Mouse (Mus musculus) ES-Bruce4 (cell line): ENCODE measurements around the gene Anks1b. TPM values are rescaled to one million over a fixed set of nuclear protein-coding genes. Genes with fewer than 3 reads are reported as not detected.

Experiments
- H3K27ac ChIP-seq: 2 replicates; pipeline ENCODE4 v1.5.1; 2012; ENCODE audit warnings: low read length, inconsistent platforms; ENCODE audit not compliant: insufficient read depth
- H3K27me3 ChIP-seq: 2 replicates; pipeline ENCODE4 v1.6.1; 2012; ENCODE audit warnings: mild to moderate bottlenecking, low read length, inconsistent platforms; ENCODE audit not compliant: control insufficient read depth, poor library complexity, insufficient read depth, severe bottlenecking
- H3K36me3 ChIP-seq: 2 replicates; pipeline ENCODE4 v1.6.1; 2012; ENCODE audit warnings: inconsistent platforms, mild to moderate bottlenecking, low read length, moderate library complexity; ENCODE audit not compliant: control insufficient read depth, poor library complexity, insufficient read depth, severe bottlenecking
- H3K4me1 ChIP-seq: one replicate; pipeline ENCODE4 v1.8.1; 2011; ENCODE audit warnings: low read length; ENCODE audit not compliant: control insufficient read depth, insufficient read depth
- H3K4me3 ChIP-seq: 2 replicates; pipeline ENCODE4 v1.5.1; 2011; ENCODE audit warnings: low read depth, mild to moderate bottlenecking, low read length
- H3K9ac ChIP-seq: 2 replicates; pipeline ENCODE4 v1.6.1; 2012; ENCODE audit warnings: low read depth, mild to moderate bottlenecking, inconsistent platforms; ENCODE audit not compliant: poor library complexity, severe bottlenecking
- H3K9me3 ChIP-seq: replicated peaks from 2 replicates; pipeline ENCODE4 v1.6.1; 2012; ENCODE audit warnings: mild to moderate bottlenecking, low read length, inconsistent platforms; ENCODE audit not compliant: control insufficient read depth, poor library complexity, insufficient read depth, severe bottlenecking
- CTCF ChIP-seq: IDR thresholded peaks from one replicate; pipeline ENCODE4 v1.8.1; 2011; ENCODE audit warnings: low read depth, low read length
- EP300 ChIP-seq: IDR thresholded peaks from 2 replicates; pipeline ENCODE4 v1.6.1; 2011; ENCODE audit warnings: low read depth, low read length; ENCODE audit not compliant: insufficient read depth
- POLR2A ChIP-seq: IDR thresholded peaks from one replicate; pipeline ENCODE4 v1.8.1; 2011; ENCODE audit warnings: low read length; ENCODE audit not compliant: insufficient read depth
- polyA plus RNA-seq: library from polyadenylated mRNA; stranded (reverse); fragments of >200 nt; gene quantifications from 2 replicates; pipeline ENCODE4 v1.2.4, GENCODE M21; 2011; ENCODE audit warnings: low read depth; ENCODE audit not compliant: missing spikeins, insufficient read depth, insufficient read length

Gene Anks1b
- polyA plus RNA-seq, 1 experiment, result 2.3 TPM

DNA sequence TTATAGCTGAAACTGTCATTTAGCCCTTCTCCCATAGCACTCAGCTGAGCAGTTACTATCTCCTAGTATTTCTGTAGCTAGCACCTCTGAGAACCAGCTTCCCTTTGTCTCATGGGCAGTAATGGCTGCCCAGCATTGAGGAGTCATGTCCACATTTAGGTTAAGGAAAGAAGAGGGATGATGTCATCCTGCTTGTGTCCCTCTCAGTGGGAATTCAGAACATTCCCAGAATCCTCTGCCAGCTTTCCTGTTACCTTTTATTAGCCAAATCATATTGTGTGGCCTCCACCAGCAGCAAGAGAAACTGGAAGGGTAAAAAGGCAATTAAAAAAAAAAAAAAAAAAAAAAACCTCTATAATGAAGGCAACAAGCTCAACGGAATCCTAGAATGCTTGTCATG, 851.6 kb downstream of the Anks1b start:
- no peaks in the 10 kb centered on the region for H3K4me1 ChIP-seq
- H3K9me3 ChIP-seq, result no peaks in the 10 kb centered on the region
- TF ChIP-seq POLR2A, result no peak
- no peak for TF ChIP-seq CTCF
- no peak for TF ChIP-seq EP300
- no peak overlapping the region for H3K9ac ChIP-seq
- no peak overlapping the region for H3K27ac ChIP-seq
- no peaks in the 10 kb centered on the region for H3K36me3 ChIP-seq
- no peaks in the 10 kb centered on the region for H3K27me3 ChIP-seq
- H3K4me3 ChIP-seq, result no peak overlapping the region

DNA sequence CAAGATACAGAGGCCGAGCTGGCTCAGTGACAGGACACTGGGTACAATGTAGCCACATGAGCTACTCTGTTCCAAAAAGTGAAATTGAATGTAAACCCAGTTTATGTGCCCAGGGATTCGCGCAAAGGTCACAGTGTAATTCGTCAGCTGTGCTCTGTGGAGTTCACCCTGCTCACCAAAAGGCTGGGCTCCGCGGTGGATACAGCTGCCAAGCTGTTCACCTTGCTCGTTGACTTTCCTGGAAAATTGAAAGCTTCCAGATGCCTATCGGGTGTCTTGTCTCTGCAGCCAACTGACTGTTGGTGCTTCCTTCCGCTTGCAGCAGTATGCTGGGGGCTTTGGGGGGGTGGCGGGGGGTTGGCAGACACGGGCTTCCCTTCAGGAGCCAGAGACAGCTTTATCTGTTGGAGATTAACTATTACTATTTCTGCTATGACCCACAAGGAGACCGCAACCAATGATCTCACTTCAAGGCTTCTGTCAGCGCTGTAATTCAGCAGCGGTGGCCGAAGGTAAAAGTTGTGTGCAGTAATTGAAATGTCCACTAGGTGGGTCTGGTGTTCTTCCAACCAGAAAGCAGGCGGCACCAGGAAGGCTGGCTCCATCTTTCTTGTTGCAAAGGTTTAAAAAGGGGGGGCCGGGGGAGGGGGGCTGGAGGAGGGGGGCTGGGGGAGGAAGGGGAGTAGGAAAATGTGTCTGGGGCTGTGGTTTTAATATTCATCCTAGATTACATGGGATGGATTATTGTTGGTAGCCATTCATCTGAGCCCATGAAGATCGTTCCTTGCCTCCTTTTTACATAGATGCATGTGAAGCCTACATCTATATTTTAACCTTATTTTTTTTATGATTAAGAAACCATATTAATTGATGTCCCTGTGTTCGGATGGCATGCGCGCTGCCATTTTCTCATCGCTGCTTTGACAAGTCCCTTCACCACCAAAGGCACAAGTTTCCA, 855.4 kb downstream of the Anks1b start:
- Histone ChIP-seq H3K9me3 (no peaks in the 10 kb centered on the region), H3K27me3 (no peaks in the 10 kb centered on the region), H3K36me3 (no peaks in the 10 kb centered on the region), H3K4me1 (no peaks in the 10 kb centered on the region), H3K4me3 (no peak overlapping the region), H3K27ac (no peak overlapping the region), H3K9ac (no peak overlapping the region)
- TF ChIP-seq POLR2A (no peak), CTCF (peak; percentile 60), EP300 (no peak)

DNA sequence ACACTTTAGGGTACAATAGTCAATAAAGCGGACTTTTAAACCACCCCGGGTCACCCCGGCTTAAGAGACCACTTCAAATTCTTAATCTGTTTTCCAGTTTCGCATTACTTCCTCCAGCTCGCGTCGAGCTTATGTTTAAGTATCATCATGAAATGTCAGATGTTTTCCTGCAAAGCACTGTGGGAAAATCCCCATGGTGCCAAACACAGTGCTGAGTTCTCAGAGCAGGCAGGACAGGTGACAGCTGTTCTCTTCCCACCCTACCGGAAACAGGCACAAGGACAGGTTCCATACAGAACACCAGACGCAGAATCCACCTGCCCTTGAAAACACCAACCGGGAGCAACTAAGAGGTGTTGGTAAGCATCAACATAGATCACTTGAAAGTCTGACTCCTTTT, 856.2 kb downstream of the Anks1b start:
- no peaks in the 10 kb centered on the region for H3K36me3 ChIP-seq
- no peaks in the 10 kb centered on the region for H3K27me3 ChIP-seq
- no peak overlapping the region for H3K9ac ChIP-seq
- no peaks in the 10 kb centered on the region for H3K9me3 ChIP-seq
- H3K4me3 ChIP-seq, result no peak overlapping the region
- no peaks in the 10 kb centered on the region for H3K4me1 ChIP-seq
- no peak overlapping the region for H3K27ac ChIP-seq
- no peak for TF ChIP-seq CTCF
- TF ChIP-seq EP300, result no peak
- TF ChIP-seq POLR2A, result no peak

DNA sequence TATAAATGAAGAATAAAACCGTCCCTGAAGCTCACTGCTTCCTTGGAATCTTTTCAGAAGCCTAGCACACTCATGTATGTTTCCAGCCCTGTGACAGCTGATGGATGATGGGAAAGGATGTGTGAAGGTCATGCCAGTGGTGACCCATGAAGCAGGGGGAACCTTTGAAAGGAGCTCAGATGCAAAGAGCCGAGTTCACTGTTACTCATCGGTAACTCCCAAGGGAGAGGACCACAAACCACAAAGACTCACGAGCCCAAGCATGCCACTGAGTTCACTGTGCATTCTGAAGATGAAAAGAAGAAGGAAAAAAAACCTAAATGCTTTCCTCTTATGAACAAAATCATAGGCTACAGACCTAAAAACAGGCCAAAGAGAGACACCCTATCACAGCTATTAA, 859.5 kb downstream of the Anks1b start:
- Histone ChIP-seq H3K4me1 (no peaks in the 10 kb centered on the region), H3K27me3 (no peaks in the 10 kb centered on the region), H3K27ac (no peak overlapping the region), H3K36me3 (no peaks in the 10 kb centered on the region), H3K9me3 (no peaks in the 10 kb centered on the region), H3K4me3 (no peak overlapping the region), H3K9ac (no peak overlapping the region)
- TF ChIP-seq POLR2A, result no peak
- TF ChIP-seq CTCF, result no peak
- no peak for TF ChIP-seq EP300

DNA sequence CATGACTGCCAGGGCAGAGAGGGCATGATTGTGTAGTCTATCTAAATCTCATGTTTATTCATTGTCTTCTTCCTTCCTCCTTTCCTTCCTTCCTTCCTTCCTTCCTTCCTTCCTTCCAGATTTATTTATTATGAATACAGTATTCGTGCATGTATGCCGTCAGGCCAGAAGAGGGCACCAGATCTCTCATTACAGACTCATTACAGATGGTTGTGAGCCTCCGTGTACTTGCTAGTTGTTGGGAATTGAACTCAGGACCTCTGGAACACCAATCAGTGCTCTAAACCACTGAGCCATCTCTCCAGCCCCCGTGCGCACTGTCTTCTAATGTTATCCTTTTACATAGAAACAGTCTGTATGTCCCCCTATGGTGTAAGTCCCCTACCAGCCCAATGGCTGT, 860.3 kb downstream of the Anks1b start:
- Histone ChIP-seq H3K27ac (no peak overlapping the region), H3K9ac (no peak overlapping the region), H3K4me1 (no peaks in the 10 kb centered on the region), H3K27me3 (no peaks in the 10 kb centered on the region), H3K36me3 (no peaks in the 10 kb centered on the region), H3K9me3 (no peaks in the 10 kb centered on the region), H3K4me3 (no peak overlapping the region)
- peak; percentile 23 for TF ChIP-seq CTCF
- no peak for TF ChIP-seq EP300

DNA sequence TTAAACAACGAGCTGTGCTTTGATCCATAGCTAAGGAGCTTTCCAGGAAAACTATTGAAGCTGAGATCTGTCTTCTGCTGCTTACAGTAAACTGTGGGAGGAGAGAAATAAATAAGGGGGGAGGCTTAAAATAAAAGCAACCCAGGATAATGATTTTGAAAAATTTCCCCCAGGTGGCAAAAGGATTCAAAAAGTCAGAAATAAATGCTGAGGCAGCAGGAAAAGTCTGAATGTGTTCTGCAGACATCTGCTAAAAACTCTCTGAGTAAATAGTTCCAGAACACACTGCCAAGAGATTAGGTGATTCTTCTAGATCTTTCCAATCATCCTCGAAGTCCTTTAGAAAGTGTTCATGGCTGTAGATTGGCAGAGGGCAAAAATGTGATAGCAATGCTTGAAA, 865.2 kb downstream of the Anks1b start:
- no peaks in the 10 kb centered on the region for H3K27me3 ChIP-seq
- no peaks in the 10 kb centered on the region for H3K36me3 ChIP-seq
- no peak overlapping the region for H3K9ac ChIP-seq
- H3K4me1 ChIP-seq, result no peaks in the 10 kb centered on the region
- no peaks in the 10 kb centered on the region for H3K9me3 ChIP-seq
- TF ChIP-seq POLR2A (no peak), CTCF (no peak), EP300 (no peak)
- no peak overlapping the region for H3K27ac ChIP-seq
- no peak overlapping the region for H3K4me3 ChIP-seq
